Mouse (Mus musculus) midbrain, embryonic 15.5 days (tissue): ENCODE data around the gene Stox2. TPM values are rescaled to one million over a fixed set of nuclear protein-coding genes. Genes with fewer than 3 reads are reported as not detected.

ENCODE experiments used
- ATAC-seq: fragments of 200-750 bp; cut with Nextera tagmentation; replicated peaks from 2 replicates; pipeline ENCODE4 v1.8.0; 2017; ENCODE audit warnings: moderate TSS enrichment
- H3K27ac ChIP-seq: fragments of 300-500 bp; sonication (generic); 2 replicates; pipeline ENCODE4 v1.5.1; 2015; ENCODE audit warnings: mild to moderate bottlenecking, inconsistent platforms
- H3K27me3 ChIP-seq: fragments of 300-500 bp; sonication (generic); replicated peaks from 2 replicates; pipeline ENCODE4 v1.6.1; 2015; ENCODE audit warnings: inconsistent platforms
- H3K36me3 ChIP-seq: fragments of 300-500 bp; sonication (generic); replicated peaks from 2 replicates; pipeline ENCODE4 v1.6.1; 2015; ENCODE audit warnings: inconsistent platforms
- H3K4me1 ChIP-seq: fragments of 300-500 bp; sonication (generic); 2 replicates; pipeline ENCODE4 v1.6.1; 2015; ENCODE audit warnings: inconsistent platforms
- H3K4me2 ChIP-seq: fragments of 300-500 bp; sonication (generic); 2 replicates; pipeline ENCODE4 v1.6.1; 2015; ENCODE audit warnings: inconsistent platforms, mild to moderate bottlenecking, moderate library complexity
- H3K4me3 ChIP-seq: fragments of 300-500 bp; sonication (generic); 2 replicates; pipeline ENCODE4 v1.5.1; 2015; ENCODE audit warnings: mild to moderate bottlenecking, inconsistent platforms
- H3K9ac ChIP-seq: fragments of 300-500 bp; sonication (generic); 2 replicates; pipeline ENCODE4 v1.6.1; 2015; ENCODE audit warnings: mild to moderate bottlenecking, inconsistent platforms
- H3K9me3 ChIP-seq: fragments of 300-500 bp; sonication (generic); 2 replicates; pipeline ENCODE4 v1.6.1; 2016; ENCODE audit warnings: inconsistent platforms
- WGBS: fragments of 180-500 bp; shearing (Covaris S2); methylation state at CpG from one replicate; pipeline ENCODE4 v1.1.7; 2015; ENCODE audit warnings: mixed read lengths; 5-methylcytosine and 5-hydroxymethylcytosine counted together
- polyA plus RNA-seq: library from polyadenylated mRNA; unstranded; fragments of >200 nt; fragmentation: Nextera tagmentation; extraction: Ambion mirVana; gene quantifications from 2 replicates; pipeline ENCODE4 v1.2.1, GENCODE M21; 2015

Gene Stox2
- polyA plus RNA-seq, 1 experiment from 2014 or later, result 51.3 TPM

DNA sequence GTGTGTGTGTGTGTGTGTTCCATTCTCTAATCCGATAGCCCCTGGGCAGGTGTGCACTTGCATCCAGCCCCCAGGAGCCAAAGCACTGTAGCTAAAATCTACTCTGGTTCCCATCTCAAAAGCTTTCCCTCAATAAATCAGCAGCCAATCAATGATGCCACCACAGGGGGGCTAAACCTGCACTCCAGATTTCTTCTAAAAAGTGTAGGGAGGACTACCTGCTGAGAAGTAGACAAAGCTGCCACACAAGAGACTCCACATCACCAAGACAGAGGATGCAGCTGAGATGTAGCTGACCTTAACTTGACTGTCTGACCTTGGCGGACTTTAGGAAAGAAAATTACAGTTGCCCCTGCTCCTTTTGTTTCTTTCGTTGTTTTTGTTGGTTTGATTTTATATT is 127.7 kb downstream of the Stox2 start:
- Histone ChIP-seq H3K9me3 (no peaks in the 10 kb centered on the region), H3K4me1 (peaks cover 7% of the 10 kb centered on the region; the same call in 1 of the 2 replicates), H3K4me2 (no peak overlapping the region), H3K27me3 (no peaks in the 10 kb centered on the region), H3K27ac (no peak overlapping the region), H3K36me3 (no peaks in the 10 kb centered on the region), H3K4me3 (no peak overlapping the region), H3K9ac (no peak overlapping the region)
- 84% methylated on average over 3 of the region's 3 CpGs for WGBS
- ATAC-seq, result no peak

DNA sequence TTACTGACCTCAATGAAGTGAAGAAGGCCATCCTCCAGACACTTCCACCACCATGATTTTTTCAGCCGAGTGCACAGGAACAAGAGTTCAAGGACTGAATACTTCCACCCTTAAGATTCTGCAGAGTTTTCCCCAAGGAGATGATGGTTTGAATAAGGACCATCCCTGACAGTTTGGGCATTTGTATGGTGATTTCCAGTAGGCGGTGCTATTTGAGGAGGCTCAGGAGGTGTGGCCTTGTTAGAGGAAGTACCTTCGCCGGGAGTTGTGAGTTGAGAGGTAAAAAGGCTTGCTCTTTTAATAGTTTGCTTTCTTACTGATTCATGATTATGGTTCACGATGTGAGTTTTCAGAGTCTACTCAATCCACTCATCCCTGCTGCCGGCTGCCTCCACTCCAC is 138.0 kb downstream of the Stox2 start:
- H3K9me3 ChIP-seq, result no peaks in the 10 kb centered on the region
- no peaks in the 10 kb centered on the region for H3K36me3 ChIP-seq
- no peak overlapping the region for H3K27ac ChIP-seq
- no peak overlapping the region for H3K4me3 ChIP-seq
- no peak overlapping the region for H3K9ac ChIP-seq
- H3K4me2 ChIP-seq, result no peak overlapping the region
- H3K4me1 ChIP-seq, result no peaks in the 10 kb centered on the region
- 95% methylated on average over 6 of the region's 6 CpGs for WGBS
- no peak for ATAC-seq
- H3K27me3 ChIP-seq, result no peaks in the 10 kb centered on the region

DNA sequence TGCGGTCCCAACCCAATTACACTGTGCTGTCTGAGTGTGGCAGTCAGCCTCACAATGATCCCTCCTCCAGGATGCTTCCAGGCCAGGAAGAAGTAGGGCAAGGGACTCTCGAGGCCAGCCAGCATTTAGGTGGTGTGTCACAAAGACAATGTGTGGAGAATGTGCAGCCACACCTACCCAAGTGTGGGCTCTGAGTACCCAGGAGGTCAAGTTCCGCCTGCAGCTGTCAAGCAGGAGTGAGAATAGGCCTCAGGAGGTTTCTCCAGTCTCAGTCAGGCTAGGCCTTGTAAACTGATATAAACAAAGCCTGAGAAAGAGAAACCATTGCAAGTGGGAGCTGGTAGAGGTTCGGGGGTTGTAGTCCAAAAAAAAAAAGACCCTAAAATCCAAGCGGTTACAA is 139.8 kb downstream of the Stox2 start:
- Histone ChIP-seq H3K27me3 (no peaks in the 10 kb centered on the region), H3K36me3 (no peaks in the 10 kb centered on the region), H3K4me3 (no peak overlapping the region), H3K4me2 (no peak overlapping the region), H3K9me3 (no peaks in the 10 kb centered on the region), H3K27ac (no peak overlapping the region), H3K4me1 (no peaks in the 10 kb centered on the region), H3K9ac (no peak overlapping the region)
- no peak for ATAC-seq
- 86% methylated on average over 5 of the region's 5 CpGs for WGBS

DNA sequence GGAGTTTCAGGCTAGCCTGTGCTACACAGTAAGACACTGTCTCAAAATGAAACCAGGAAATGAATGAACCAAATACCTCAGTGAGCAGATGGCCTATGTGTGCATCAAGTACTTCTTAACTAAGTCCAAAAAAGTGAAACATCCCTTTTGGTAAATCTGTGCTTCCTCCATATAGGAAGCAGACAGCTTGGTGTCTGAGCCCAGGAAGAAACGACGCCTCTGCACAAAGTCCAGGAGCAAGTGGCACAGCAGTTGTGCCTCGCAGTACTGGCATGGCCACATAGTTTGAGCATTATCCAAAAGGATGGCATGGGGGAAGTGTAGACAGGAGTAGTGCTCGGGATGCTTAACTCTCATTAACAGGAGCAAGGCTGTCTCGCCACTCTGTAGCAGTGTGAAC is 140.3 kb downstream of the Stox2 start:
- WGBS, result 89% methylated on average over 5 of the region's 5 CpGs
- Histone ChIP-seq H3K4me3 (no peak overlapping the region), H3K27ac (no peak overlapping the region), H3K27me3 (no peaks in the 10 kb centered on the region), H3K36me3 (no peaks in the 10 kb centered on the region), H3K9me3 (no peaks in the 10 kb centered on the region), H3K4me2 (no peak overlapping the region), H3K9ac (no peak overlapping the region), H3K4me1 (no peaks in the 10 kb centered on the region)
- no peak for ATAC-seq

DNA sequence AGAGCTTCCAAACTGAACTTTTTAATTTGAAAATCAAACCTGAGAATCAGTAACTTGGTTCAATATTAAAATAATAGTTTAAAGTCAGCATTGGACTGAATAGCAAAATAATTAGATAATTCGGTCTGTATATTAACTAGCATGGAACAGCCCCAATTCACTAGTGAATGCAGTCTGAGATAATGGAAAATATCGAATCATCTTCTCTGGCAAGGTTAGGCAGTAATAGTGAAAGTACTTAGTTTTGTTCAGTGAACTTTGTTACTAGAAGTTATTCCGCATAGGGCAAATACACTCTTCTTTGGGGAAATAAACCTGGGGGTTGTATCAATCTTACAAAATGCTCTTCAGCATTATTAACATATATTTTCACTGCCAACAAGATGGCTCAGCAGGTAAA is 147.7 kb downstream of the Stox2 start:
- H3K4me2 ChIP-seq, result no peak overlapping the region
- H3K36me3 ChIP-seq, result no peaks in the 10 kb centered on the region
- H3K4me1 ChIP-seq, result no peaks in the 10 kb centered on the region
- no peak overlapping the region for H3K9ac ChIP-seq
- ATAC-seq, result no peak
- 92% methylated on average over 3 of the region's 3 CpGs for WGBS
- no peak overlapping the region for H3K27ac ChIP-seq
- no peaks in the 10 kb centered on the region for H3K27me3 ChIP-seq
- no peaks in the 10 kb centered on the region for H3K9me3 ChIP-seq
- no peak overlapping the region for H3K4me3 ChIP-seq

DNA sequence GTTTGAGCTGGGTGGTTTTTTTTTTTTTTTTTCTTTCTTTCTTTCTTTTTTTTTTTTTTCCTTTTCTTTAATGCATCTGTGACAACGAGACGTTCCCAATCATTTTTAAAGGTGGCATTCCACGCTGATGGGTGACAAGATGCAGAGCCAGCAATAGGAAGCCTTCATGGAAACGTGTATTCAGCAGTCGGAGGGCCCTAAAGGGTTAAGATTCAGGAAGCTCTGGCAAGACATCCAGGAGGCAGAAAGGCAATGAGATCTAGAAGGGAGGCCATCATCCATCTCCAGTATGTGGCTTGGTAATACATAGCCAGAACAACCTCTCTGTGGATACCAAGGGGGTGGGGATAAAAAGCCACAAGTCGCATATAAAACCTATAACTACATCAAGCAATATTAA is 156.5 kb downstream of the Stox2 start:
- Histone ChIP-seq H3K27ac (peak overlapping the region; percentile 99), H3K36me3 (no peaks in the 10 kb centered on the region), H3K4me2 (peak overlapping the region; percentile 72), H3K9me3 (no peaks in the 10 kb centered on the region), H3K9ac (peak overlapping the region; percentile 88), H3K4me1 (peaks cover 31% of the 10 kb centered on the region), H3K27me3 (no peaks in the 10 kb centered on the region), H3K4me3 (peak overlapping the region; percentile 79)
- ATAC-seq, result peak; percentile 43
- WGBS, result 8% methylated on average over 6 of the region's 6 CpGs

DNA sequence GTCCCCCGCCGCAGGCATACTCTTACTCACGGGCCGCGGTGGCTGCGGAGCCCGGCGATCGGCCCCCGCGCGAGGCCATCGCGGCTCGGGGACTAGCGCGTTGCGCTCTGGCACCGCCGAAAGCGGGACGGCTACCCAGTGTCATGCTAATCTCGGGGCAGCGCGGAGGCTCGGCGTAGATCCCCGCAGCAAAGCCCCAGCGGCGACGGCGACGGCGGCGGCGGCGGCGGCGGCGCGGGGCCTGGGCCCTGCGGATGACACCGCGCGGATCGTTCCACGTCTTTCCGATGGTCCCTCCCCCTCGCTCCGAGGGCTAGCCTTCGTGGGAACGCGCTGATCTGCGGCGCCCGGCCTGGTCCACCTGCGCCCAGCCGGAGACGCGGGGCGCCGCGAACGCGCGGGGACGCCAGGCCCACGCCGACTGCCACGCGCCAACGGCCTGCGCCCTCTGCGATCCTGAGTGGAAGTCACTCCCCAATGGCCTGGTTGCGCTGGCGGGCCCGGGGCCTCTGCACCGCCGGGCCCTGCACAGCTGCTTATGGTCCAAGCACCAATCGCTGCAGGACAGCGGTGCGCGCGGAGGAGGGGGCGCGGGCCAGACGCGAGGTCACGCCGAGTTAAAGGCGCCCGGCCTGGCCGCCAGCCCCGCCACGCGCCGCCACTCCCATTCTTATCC is 157.2 kb downstream of the Stox2 start:
- Histone ChIP-seq H3K4me3 (peak overlapping the region; percentile 79), H3K36me3 (no peaks in the 10 kb centered on the region), H3K9ac (peak overlapping the region; percentile 88), H3K4me2 (peak overlapping the region; percentile 72), H3K27ac (peak overlapping the region; percentile 99), H3K9me3 (no peaks in the 10 kb centered on the region), H3K27me3 (no peaks in the 10 kb centered on the region), H3K4me1 (peaks cover 38% of the 10 kb centered on the region)
- WGBS, result 0% methylated on average over 96 of the region's 97 CpGs
- peak; percentile 86 for ATAC-seq

DNA sequence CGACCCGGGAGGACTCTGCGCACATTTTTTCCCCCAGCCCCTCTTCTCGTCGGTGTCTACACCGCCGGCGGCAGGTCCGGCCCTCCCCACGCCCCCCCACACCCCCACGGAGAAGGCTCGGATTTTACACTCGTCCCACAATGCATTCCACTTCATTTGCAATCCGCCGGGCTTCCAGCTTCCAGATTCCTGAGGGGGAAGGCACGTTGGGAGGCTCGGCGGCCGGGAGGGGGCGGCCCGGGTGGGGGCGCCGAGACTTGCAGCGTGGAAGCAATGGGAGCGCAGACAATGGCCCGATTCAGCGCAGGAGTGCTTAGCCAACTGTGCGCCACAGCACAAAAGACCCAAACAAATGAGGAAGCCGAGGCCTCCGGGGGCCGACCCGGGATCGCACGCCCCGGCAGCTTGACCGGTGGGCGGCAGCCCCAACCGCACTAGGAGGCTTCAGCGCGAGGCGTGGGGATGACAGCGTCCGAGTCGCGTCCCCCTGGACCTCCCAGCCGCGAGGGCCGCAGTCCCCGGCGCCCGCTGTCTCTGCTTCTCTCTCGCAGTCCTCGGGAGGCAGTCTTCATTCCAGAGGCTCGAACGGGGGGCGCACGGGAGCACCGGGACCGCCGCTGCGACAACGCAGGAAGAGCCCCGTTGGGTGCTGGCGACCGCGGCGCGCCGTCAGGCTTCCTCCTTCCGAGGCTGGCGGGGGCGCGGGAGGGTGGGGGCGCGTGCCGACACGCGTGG is 157.9 kb downstream of the Stox2 start:
- no peaks in the 10 kb centered on the region for H3K9me3 ChIP-seq
- H3K4me3 ChIP-seq, result peak overlapping the region; percentile 79
- H3K4me2 ChIP-seq, result peak overlapping the region; percentile 72
- H3K4me1 ChIP-seq, result peaks cover 45% of the 10 kb centered on the region
- ATAC-seq, result peak; percentile 57
- under 1% methylated on average over 73 of the region's 78 CpGs for WGBS
- peak overlapping the region; percentile 99 for H3K27ac ChIP-seq
- peak overlapping the region; percentile 88 for H3K9ac ChIP-seq
- H3K27me3 ChIP-seq, result no peaks in the 10 kb centered on the region
- H3K36me3 ChIP-seq, result no peaks in the 10 kb centered on the region

DNA sequence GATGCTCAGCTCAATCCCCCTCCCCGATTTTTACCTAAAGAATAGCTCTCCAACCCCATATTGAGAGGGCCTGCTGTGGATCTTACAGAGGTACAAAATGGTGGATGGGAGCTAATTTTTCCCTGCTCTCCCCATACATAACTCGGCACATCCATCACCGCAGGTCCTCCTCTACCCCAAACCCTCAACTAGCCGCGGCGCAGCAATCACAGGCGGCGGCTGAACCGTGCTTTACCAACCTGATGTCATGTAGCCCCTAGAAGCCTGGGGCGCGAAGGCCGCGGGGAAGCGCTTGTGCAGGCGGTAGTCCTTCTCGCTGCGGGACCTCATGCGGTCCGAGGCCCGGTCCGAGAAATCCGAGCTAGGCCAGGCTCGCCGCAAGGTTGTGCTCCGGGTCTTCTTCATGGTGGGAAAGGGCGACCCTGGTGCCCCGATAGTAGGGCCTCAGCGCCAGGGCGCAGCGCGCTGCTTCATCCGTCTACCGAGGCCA is 158.5 kb downstream of the Stox2 start:
- ATAC-seq, result peak; percentile 12
- under 1% methylated on average over 33 of the region's 33 CpGs for WGBS
- peak overlapping the region; percentile 88 for H3K9ac ChIP-seq
- H3K4me1 ChIP-seq, result peaks cover 51% of the 10 kb centered on the region
- H3K27me3 ChIP-seq, result no peaks in the 10 kb centered on the region
- peak overlapping the region; percentile 72 for H3K4me2 ChIP-seq
- H3K4me3 ChIP-seq, result peak overlapping the region; percentile 79
- no peaks in the 10 kb centered on the region for H3K9me3 ChIP-seq
- peak overlapping the region; percentile 99 for H3K27ac ChIP-seq
- H3K36me3 ChIP-seq, result no peaks in the 10 kb centered on the region

DNA sequence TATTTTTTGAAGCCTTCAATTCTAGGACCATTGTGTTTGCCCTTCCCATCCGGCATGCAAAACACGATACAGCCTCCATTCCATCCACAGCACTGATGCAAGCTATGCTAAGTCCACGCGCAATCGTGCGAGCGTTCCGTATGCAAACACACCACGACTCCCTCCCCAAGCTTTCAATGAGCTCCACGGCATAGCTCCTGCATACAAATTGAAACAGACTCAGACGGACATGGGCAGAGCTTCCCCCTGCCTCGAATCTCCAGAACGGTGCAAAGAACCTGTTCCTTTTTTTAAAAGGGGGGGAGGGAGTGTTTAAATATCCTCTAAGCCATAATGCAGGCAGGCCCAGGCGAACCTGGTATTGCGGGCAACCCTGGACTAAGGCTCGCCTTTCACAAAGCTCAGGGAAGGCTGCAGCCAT is 159.0 kb downstream of the Stox2 start:
- Histone ChIP-seq H3K4me3 (peak overlapping the region; percentile 79), H3K4me1 (peaks cover 56% of the 10 kb centered on the region), H3K36me3 (no peaks in the 10 kb centered on the region), H3K27ac (peak overlapping the region; percentile 99), H3K4me2 (peak overlapping the region; percentile 72), H3K9me3 (no peaks in the 10 kb centered on the region), H3K9ac (peak overlapping the region; percentile 88), H3K27me3 (no peaks in the 10 kb centered on the region)
- WGBS, result under 1% methylated on average over 16 of the region's 16 CpGs
- peak; percentile 16 for ATAC-seq

DNA sequence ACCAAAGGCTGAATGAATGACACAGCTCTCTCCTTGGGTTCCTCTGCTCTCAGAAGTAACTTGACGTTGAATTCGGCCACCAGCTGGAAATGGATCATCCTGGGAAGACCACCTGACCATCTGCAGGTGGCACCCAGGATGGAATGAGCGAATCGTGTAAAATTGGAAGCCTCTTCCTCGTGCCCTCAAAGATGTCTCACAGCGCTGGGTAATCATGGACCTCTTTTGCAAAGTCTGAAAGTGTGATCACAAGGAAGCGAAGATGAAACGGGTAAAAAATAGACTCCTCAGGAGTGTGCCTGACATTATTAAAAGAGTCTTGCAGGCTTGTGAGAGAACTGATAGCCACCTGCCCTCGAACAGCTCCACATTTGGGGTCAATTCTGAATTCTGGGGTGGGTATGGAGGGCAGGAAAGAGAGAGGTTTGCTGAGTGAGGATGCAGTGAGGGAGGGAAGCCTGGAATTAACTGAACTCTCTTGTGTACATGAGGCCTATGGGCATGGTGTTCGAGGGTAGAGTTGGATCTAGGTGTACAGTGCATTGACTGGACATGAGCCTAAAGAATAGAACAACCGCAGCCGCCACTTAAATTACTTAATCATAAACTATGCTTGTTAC is 160.0 kb downstream of the Stox2 start:
- no peaks in the 10 kb centered on the region for H3K36me3 ChIP-seq
- peak overlapping the region; percentile 72 for H3K4me2 ChIP-seq
- peak overlapping the region; percentile 79 for H3K4me3 ChIP-seq
- ATAC-seq, result no peak
- peaks cover 64% of the 10 kb centered on the region for H3K4me1 ChIP-seq
- H3K27me3 ChIP-seq, result no peaks in the 10 kb centered on the region
- H3K9ac ChIP-seq, result peak overlapping the region; percentile 88
- no peaks in the 10 kb centered on the region for H3K9me3 ChIP-seq
- WGBS, result 33% methylated on average over 12 of the region's 12 CpGs
- peak overlapping the region; percentile 99 for H3K27ac ChIP-seq

DNA sequence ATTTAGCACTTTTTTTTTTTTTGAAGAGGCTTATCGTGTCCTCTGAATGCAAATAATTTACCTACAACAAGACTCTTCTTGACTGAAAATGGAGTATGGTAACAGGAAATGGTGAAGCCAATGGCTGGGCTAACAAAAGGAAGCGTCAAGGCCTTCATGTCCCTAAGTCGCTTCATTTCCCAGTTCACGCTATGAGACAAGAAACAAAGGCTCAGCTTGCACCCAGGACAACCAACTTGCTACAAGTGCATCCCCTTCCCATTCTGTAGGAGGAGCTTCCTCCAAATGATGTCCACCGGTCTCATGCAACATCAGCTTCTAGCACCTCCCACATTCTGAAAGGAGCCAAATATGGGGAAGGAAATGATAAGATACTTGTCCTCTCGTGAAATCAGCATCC is 160.7 kb downstream of the Stox2 start:
- H3K27ac ChIP-seq, result peak overlapping the region; percentile 99
- peak overlapping the region; percentile 72 for H3K4me2 ChIP-seq
- 18% methylated on average over 6 of the region's 6 CpGs for WGBS
- H3K9ac ChIP-seq, result peak overlapping the region; percentile 88; the same call in 1 of the 2 replicates
- no peaks in the 10 kb centered on the region for H3K9me3 ChIP-seq
- ATAC-seq, result no peak
- no peaks in the 10 kb centered on the region for H3K36me3 ChIP-seq
- peaks cover 64% of the 10 kb centered on the region for H3K4me1 ChIP-seq
- peak overlapping the region; percentile 79 for H3K4me3 ChIP-seq
- H3K27me3 ChIP-seq, result no peaks in the 10 kb centered on the region
